Mouse (Mus musculus): ENCODE results near the gene B230217C12Rik. TPM values are rescaled to one million over a fixed set of nuclear protein-coding genes. Genes with fewer than 3 reads are reported as not detected.
A peak's percentile ranks its signal among the peaks of the same experiment; 100 is the strongest.

B230217C12Rik gene
- total RNA-seq, 4 experiments from 2014 or later: 3.7 to 7.2 (median 6.2) TPM

- no peak for DNase-seq
Observed at GRCm38 (mm10) chr11:97809235-97810121, 31.1 kb upstream of the B230217C12Rik start.

- no peak for DNase-seq
Observed at GRCm38 (mm10) chr11:97810356-97810755, 30.2 kb upstream of the B230217C12Rik start.

- no peak for DNase-seq
Observed at GRCm38 (mm10) chr11:97810970-97811369, 29.6 kb upstream of the B230217C12Rik start.

- no peak for DNase-seq
Observed at GRCm38 (mm10) chr11:97811569-97812362, 28.8 kb upstream of the B230217C12Rik start.

GRCm38 (mm10) chr11:97812491-97812921 lies 28.1 kb upstream of the B230217C12Rik start:
- DNase-seq: no peak

GRCm38 (mm10) chr11:97813085-97813484 lies 27.5 kb upstream of the B230217C12Rik start:
- DNase-seq: no peak

GRCm38 (mm10) chr11:97813746-97814515 lies 26.6 kb upstream of the B230217C12Rik start:
- DNase-seq: no peak

- no peak for DNase-seq
Observed at GRCm38 (mm10) chr11:97815736-97816135, 24.8 kb upstream of the B230217C12Rik start.

GRCm38 (mm10) chr11:97816176-97816575 lies 24.4 kb upstream of the B230217C12Rik start:
- DNase-seq: no peak

GRCm38 (mm10) chr11:97816916-97817315 lies 23.7 kb upstream of the B230217C12Rik start:
- no peak for DNase-seq

GRCm38 (mm10) chr11:97817379-97817778 lies 23.2 kb upstream of the B230217C12Rik start:
- DNase-seq: no peak

GRCm38 (mm10) chr11:97818003-97818402 lies 22.6 kb upstream of the B230217C12Rik start:
- DNase-seq: no peak

- DNase-seq: no peak
Observed at GRCm38 (mm10) chr11:97818571-97818970, 22.0 kb upstream of the B230217C12Rik start.

GRCm38 (mm10) chr11:97819102-97819501 lies 21.5 kb upstream of the B230217C12Rik start:
- no peak for DNase-seq

- no peak for DNase-seq
Observed at GRCm38 (mm10) chr11:97819923-97820322, 20.7 kb upstream of the B230217C12Rik start.

- DNase-seq: peak; percentile 86
Observed at GRCm38 (mm10) chr11:97820840-97821239, 19.7 kb upstream of the B230217C12Rik start.

- no peak for DNase-seq
Observed at GRCm38 (mm10) chr11:97821401-97822064, 19.0 kb upstream of the B230217C12Rik start.

GRCm38 (mm10) chr11:97822840-97823603 lies 17.6 kb upstream of the B230217C12Rik start:
- no peak for DNase-seq

GRCm38 (mm10) chr11:97824168-97824567 lies 16.4 kb upstream of the B230217C12Rik start:
- no peak for DNase-seq

- DNase-seq: no peak
Observed at GRCm38 (mm10) chr11:97824895-97825294, 15.7 kb upstream of the B230217C12Rik start.

- DNase-seq: no peak
Observed at GRCm38 (mm10) chr11:97825295-97825694, 15.3 kb upstream of the B230217C12Rik start.
